Mouse (Mus musculus): ENCODE measurements at regions not wholly inside any gene's neighbourhood (a gene's known extent, or its start where the extent isn't known, plus 50 kb on each side); places are given as distances from the start of the nearest gene placed in this dataset.
A peak's percentile ranks its signal among the peaks of the same experiment; 100 is the strongest.

DNA sequence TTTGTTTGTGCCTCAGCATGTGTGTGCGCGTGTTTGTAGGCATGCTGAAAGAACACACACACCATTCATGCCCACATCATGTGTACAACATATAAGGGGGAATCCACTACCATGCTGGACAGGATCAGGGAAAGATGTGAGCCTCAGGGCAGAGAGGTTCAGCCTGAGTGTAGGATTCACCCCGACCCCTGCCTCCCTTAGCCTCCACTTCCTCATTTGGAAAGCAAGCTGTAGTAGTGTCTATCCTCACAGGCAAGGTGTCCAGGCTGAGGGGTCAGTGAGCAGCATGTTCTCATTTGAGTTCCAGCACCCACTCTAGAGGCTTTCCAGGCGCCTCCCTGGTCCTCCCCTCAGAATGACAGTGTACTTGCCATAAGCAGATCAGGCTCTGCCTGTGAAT is 470.5 kb downstream of the Rps24 start:
- H3K27me3 ChIP-seq (ENCODE audit: insufficient read depth, low read length) = no peaks in the 10 kb centered on the region
- no peak for DNase-seq (ENCODE audit: low spot score)
- H3K4me2 ChIP-seq (ENCODE audit: low read depth, low read length, poor library complexity, severe bottlenecking) = no peak overlapping the region
- WGBS = 92% methylated on average over 4 of the region's 4 CpGs
- H3K4me1 ChIP-seq (ENCODE audit: insufficient read depth, low read length) = peaks cover 7% of the 10 kb centered on the region; the same call in 1 of the 2 replicates
- no peaks in the 10 kb centered on the region for H3K9me3 ChIP-seq (ENCODE audit: low read length)
- ATAC-seq (ENCODE audit: low FRiP score) = no peak
- no peak for TF ChIP-seq CTCF (IDR thresholded peaks at IDR 0.05)
- H3K4me3 ChIP-seq (ENCODE audit: low read depth, low read length) = no peak overlapping the region
- H3K9ac ChIP-seq (replicated peaks; ENCODE audit: low read length, poor library complexity, severe bottlenecking) = no peak overlapping the region
- H3K27ac ChIP-seq (ENCODE audit: low read depth, low read length) = no peak overlapping the region
- H3K36me3 ChIP-seq (ENCODE audit: insufficient read depth, low read length) = no peaks in the 10 kb centered on the region

DNA sequence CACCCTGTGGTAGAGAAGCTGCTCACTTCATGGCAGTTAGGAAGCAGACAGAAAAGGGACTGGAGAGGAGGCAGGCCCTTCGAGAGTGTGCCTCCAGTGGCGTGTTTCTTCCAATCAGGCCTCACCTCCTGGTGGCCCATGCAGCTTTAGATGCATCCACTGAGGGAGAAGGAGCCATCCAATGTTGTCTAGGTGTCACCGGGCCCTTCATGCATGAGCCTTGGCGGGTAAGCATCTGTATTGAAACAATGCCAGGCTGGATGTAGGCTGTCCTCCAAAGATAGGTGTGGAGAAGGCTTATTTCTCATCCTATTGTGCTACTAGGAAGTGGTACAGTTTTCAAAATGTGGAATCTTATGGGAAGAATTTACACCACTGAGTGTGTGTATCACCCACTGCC is 471.9 kb downstream of the Rps24 start:
- DNase-seq (ENCODE audit: low spot score) (no peak), ATAC-seq (ENCODE audit: low FRiP score) (no peak)
- TF ChIP-seq CTCF (IDR thresholded peaks at IDR 0.05) = no peak
- Histone ChIP-seq H3K4me1 (ENCODE audit: insufficient read depth, low read length) (peaks cover 7% of the 10 kb centered on the region; the same call in 1 of the 2 replicates), H3K9me3 (ENCODE audit: low read length) (no peaks in the 10 kb centered on the region), H3K27ac (ENCODE audit: low read depth, low read length) (no peak overlapping the region), H3K9ac (replicated peaks; ENCODE audit: low read length, poor library complexity, severe bottlenecking) (no peak overlapping the region), H3K36me3 (ENCODE audit: insufficient read depth, low read length) (no peaks in the 10 kb centered on the region), H3K4me2 (ENCODE audit: low read depth, low read length, poor library complexity, severe bottlenecking) (no peak overlapping the region), H3K27me3 (ENCODE audit: insufficient read depth, low read length) (no peaks in the 10 kb centered on the region), H3K4me3 (ENCODE audit: low read depth, low read length) (no peak overlapping the region)
- WGBS = 81% methylated on average over 4 of the region's 4 CpGs

DNA sequence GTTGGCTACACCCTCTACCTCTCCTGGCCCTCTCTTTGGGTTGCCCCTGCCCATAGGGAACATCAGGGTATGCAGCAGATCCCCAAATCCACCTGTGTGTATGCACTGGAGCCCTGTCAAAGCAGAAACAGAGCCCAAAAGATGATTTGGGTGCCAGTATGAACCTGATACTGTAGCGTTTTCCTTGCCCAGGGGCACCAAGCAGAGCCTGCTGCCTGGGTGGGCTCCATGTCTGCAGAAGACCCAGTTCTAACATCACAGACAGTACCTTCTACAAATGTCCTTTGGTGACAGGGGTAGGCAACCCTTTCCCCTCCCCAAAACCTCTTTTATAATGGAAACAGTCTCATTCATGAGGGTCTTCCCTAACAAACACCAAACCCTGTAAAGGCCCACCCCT is 472.5 kb downstream of the Rps24 start:
- Histone ChIP-seq H3K9me3 (ENCODE audit: low read length) (no peaks in the 10 kb centered on the region), H3K4me2 (ENCODE audit: low read depth, low read length, poor library complexity, severe bottlenecking) (no peak overlapping the region), H3K4me3 (ENCODE audit: low read depth, low read length) (no peak overlapping the region), H3K4me1 (ENCODE audit: insufficient read depth, low read length) (peaks cover 7% of the 10 kb centered on the region; the same call in 1 of the 2 replicates), H3K36me3 (ENCODE audit: insufficient read depth, low read length) (no peaks in the 10 kb centered on the region), H3K9ac (replicated peaks; ENCODE audit: low read length, poor library complexity, severe bottlenecking) (no peak overlapping the region), H3K27ac (ENCODE audit: low read depth, low read length) (no peak overlapping the region), H3K27me3 (ENCODE audit: insufficient read depth, low read length) (no peaks in the 10 kb centered on the region)
- no peak for TF ChIP-seq CTCF (IDR thresholded peaks at IDR 0.05)
- ATAC-seq (ENCODE audit: low FRiP score) (no peak), DNase-seq (ENCODE audit: low spot score) (no peak)
- WGBS = 88% methylated on average over 1 of the region's 1 CpGs

DNA sequence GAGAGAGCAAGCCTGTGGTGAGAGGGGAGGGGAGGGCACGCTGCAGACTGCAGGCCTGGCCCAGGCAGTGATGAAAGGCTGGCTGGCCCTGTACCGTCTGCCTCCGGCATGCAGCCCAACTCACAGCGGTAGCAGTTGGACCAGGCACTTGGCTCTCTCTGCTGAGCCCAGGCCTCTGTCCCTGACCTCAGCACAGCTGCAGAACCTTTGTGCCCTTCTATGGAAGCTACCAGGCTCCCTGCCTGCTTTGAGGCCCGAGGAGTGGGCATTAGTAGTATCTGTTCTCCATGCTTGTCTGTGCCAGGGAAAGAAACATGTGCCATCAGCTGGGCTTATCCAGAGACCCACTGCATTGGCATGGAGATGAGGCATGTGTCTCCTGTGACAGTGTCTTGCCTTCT is 473.2 kb downstream of the Rps24 start:
- peak overlapping the region; percentile 47; the same call in 1 of the 2 replicates for H3K27ac ChIP-seq (ENCODE audit: low read depth, low read length)
- no peak overlapping the region for H3K4me2 ChIP-seq (ENCODE audit: low read depth, low read length, poor library complexity, severe bottlenecking)
- peaks cover 7% of the 10 kb centered on the region; the same call in 1 of the 2 replicates for H3K4me1 ChIP-seq (ENCODE audit: insufficient read depth, low read length)
- ATAC-seq (ENCODE audit: low FRiP score) (peak; percentile 79), DNase-seq (ENCODE audit: low spot score) (peak; percentile 89)
- no peaks in the 10 kb centered on the region for H3K27me3 ChIP-seq (ENCODE audit: insufficient read depth, low read length)
- no peaks in the 10 kb centered on the region for H3K9me3 ChIP-seq (ENCODE audit: low read length)
- no peaks in the 10 kb centered on the region for H3K36me3 ChIP-seq (ENCODE audit: insufficient read depth, low read length)
- WGBS = 39% methylated on average over 5 of the region's 5 CpGs
- no peak overlapping the region for H3K9ac ChIP-seq (replicated peaks; ENCODE audit: low read length, poor library complexity, severe bottlenecking)
- H3K4me3 ChIP-seq (ENCODE audit: low read depth, low read length) = no peak overlapping the region
- no peak for TF ChIP-seq CTCF (IDR thresholded peaks at IDR 0.05)

DNA sequence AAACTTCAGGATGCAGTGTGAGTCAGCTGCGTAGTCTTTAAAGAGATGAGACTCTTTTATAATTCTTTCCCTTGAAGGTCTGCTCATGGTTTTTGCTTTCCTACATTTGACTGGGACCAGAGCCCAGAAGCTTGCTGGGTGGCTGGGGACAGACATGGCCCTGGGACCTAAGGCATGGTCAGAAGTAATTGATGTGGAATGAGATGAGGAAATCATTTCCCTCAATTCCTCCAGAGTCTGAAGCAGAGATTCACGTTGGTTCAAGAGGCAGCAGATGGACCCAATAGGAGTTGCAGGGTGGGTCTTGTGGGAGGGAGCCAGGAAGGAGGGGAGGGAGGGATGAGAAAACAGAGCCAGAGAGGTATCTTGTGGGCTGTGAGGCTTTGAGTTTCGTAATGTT is 473.9 kb downstream of the Rps24 start:
- Histone ChIP-seq H3K27me3 (ENCODE audit: insufficient read depth, low read length) (no peaks in the 10 kb centered on the region), H3K4me3 (ENCODE audit: low read depth, low read length) (no peak overlapping the region), H3K27ac (ENCODE audit: low read depth, low read length) (no peak overlapping the region), H3K9ac (replicated peaks; ENCODE audit: low read length, poor library complexity, severe bottlenecking) (0 out of 2 replicates have a peak overlapping the region, but pooled peaks have one; percentile 8), H3K9me3 (ENCODE audit: low read length) (no peaks in the 10 kb centered on the region), H3K4me2 (ENCODE audit: low read depth, low read length, poor library complexity, severe bottlenecking) (no peak overlapping the region), H3K36me3 (ENCODE audit: insufficient read depth, low read length) (no peaks in the 10 kb centered on the region), H3K4me1 (ENCODE audit: insufficient read depth, low read length) (peaks cover 7% of the 10 kb centered on the region; the same call in 1 of the 2 replicates)
- WGBS = 71% methylated on average over 3 of the region's 3 CpGs
- DNase-seq (ENCODE audit: low spot score) (peak; percentile 54), ATAC-seq (ENCODE audit: low FRiP score) (no peak)
- no peak for TF ChIP-seq CTCF (IDR thresholded peaks at IDR 0.05)

DNA sequence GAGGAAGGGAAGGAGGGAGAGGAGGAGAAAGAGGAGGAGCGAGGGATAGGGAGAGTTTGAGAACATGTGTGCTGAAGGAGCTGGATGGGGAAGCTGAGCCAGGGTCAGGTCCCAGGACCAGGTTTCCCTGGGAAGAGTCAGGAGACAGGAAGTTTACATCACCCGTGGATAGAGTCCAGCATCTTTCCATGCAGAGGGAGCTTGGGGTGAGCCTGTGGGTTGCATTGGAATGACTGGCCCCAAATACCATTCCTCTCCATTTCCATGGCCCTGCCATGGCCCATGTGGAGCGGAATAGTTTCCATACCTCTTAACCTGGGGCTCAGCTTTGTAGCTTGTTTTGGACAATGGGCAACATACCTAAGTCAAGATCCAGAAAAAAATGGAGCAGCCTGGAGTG is 474.8 kb downstream of the Rps24 start:
- no peaks in the 10 kb centered on the region for H3K27me3 ChIP-seq (ENCODE audit: insufficient read depth, low read length)
- no peak overlapping the region for H3K4me2 ChIP-seq (ENCODE audit: low read depth, low read length, poor library complexity, severe bottlenecking)
- TF ChIP-seq CTCF (IDR thresholded peaks at IDR 0.05) = no peak
- no peaks in the 10 kb centered on the region for H3K9me3 ChIP-seq (ENCODE audit: low read length)
- 92% methylated on average over 3 of the region's 3 CpGs for WGBS
- ATAC-seq (ENCODE audit: low FRiP score) (no peak), DNase-seq (ENCODE audit: low spot score) (no peak)
- H3K4me3 ChIP-seq (ENCODE audit: low read depth, low read length) = no peak overlapping the region
- H3K27ac ChIP-seq (ENCODE audit: low read depth, low read length) = no peak overlapping the region
- no peak overlapping the region for H3K9ac ChIP-seq (replicated peaks; ENCODE audit: low read length, poor library complexity, severe bottlenecking)
- no peaks in the 10 kb centered on the region for H3K36me3 ChIP-seq (ENCODE audit: insufficient read depth, low read length)
- 0 out of 2 replicates have a peak, but pooled peaks cover 2% of the 10 kb centered on the region for H3K4me1 ChIP-seq (ENCODE audit: insufficient read depth, low read length)

Data from midbrain, postnatal 0 days (tissue).